Mouse (Mus musculus): ENCODE data around the gene Osbpl10. TPM values are rescaled to one million over a fixed set of nuclear protein-coding genes. Genes with fewer than 3 reads are reported as not detected.

The Osbpl10 gene
- polyA plus RNA-seq, 1 experiment from 2014 or later: 2.8 TPM

- no peak overlapping the region for H3K4me2 ChIP-seq (replicated peaks)
- H3K27me3 ChIP-seq: no peaks in the 10 kb centered on the region
- no peak overlapping the region for H3K27ac ChIP-seq (replicated peaks)
- no peak overlapping the region for H3K9ac ChIP-seq
- H3K9me3 ChIP-seq (replicated peaks): no peaks in the 10 kb centered on the region
- ATAC-seq (ENCODE audit: insufficient number of reproducible peaks, low FRiP score, low TSS enrichment, low read depth): no peak
- H3K4me3 ChIP-seq (replicated peaks): no peak overlapping the region
- whole genome bisulfite sequencing: 93% methylated on average over 5 of the region's 5 CpGs
- no peaks in the 10 kb centered on the region for H3K36me3 ChIP-seq
- no peaks in the 10 kb centered on the region for H3K4me1 ChIP-seq
Measured at GRCm38 (mm10) chr9:114986361-114986760, 8.0 kb downstream of the Osbpl10 start.

- no peak overlapping the region for H3K27ac ChIP-seq (replicated peaks)
- WGBS: 95% methylated on average over 3 of the region's 3 CpGs
- H3K4me1 ChIP-seq: no peaks in the 10 kb centered on the region
- no peaks in the 10 kb centered on the region for H3K36me3 ChIP-seq
- no peaks in the 10 kb centered on the region for H3K9me3 ChIP-seq (replicated peaks)
- H3K4me3 ChIP-seq (replicated peaks): no peak overlapping the region
- H3K27me3 ChIP-seq: no peaks in the 10 kb centered on the region
- no peak for ATAC-seq (ENCODE audit: insufficient number of reproducible peaks, low FRiP score, low TSS enrichment, low read depth)
- H3K9ac ChIP-seq: no peak overlapping the region
- H3K4me2 ChIP-seq (replicated peaks): no peak overlapping the region
Measured at GRCm38 (mm10) chr9:114988029-114988428, 9.7 kb downstream of the Osbpl10 start.

GRCm38 (mm10) chr9:114988610-114989327 is 10.4 kb downstream of the Osbpl10 start:
- Histone ChIP-seq H3K4me2 (replicated peaks) (no peak overlapping the region), H3K36me3 (no peaks in the 10 kb centered on the region), H3K4me3 (replicated peaks) (no peak overlapping the region), H3K9ac (no peak overlapping the region), H3K27ac (replicated peaks) (no peak overlapping the region; the same call in 1 of the 2 replicates), H3K4me1 (no peaks in the 10 kb centered on the region), H3K27me3 (no peaks in the 10 kb centered on the region), H3K9me3 (replicated peaks) (no peaks in the 10 kb centered on the region)
- 67% methylated on average over 6 of the region's 6 CpGs for WGBS
- ATAC-seq (ENCODE audit: insufficient number of reproducible peaks, low FRiP score, low TSS enrichment, low read depth): 0 out of 2 replicates have a peak, but pooled peaks have one; percentile 18

GRCm38 (mm10) chr9:114990421-114990820 is 12.1 kb downstream of the Osbpl10 start:
- no peaks in the 10 kb centered on the region for H3K36me3 ChIP-seq
- no peaks in the 10 kb centered on the region for H3K9me3 ChIP-seq (replicated peaks)
- H3K9ac ChIP-seq: no peak overlapping the region
- no peaks in the 10 kb centered on the region for H3K4me1 ChIP-seq
- no peak overlapping the region for H3K4me3 ChIP-seq (replicated peaks)
- H3K4me2 ChIP-seq (replicated peaks): no peak overlapping the region
- H3K27me3 ChIP-seq: no peaks in the 10 kb centered on the region
- no peak overlapping the region for H3K27ac ChIP-seq (replicated peaks)
- ATAC-seq (ENCODE audit: insufficient number of reproducible peaks, low FRiP score, low TSS enrichment, low read depth): no peak
- 84% methylated on average over 10 of the region's 10 CpGs for WGBS

GRCm38 (mm10) chr9:114992528-114992927 is 14.2 kb downstream of the Osbpl10 start:
- H3K27ac ChIP-seq (replicated peaks): no peak overlapping the region
- no peaks in the 10 kb centered on the region for H3K4me1 ChIP-seq
- H3K9ac ChIP-seq: no peak overlapping the region
- WGBS: 92% methylated on average over 2 of the region's 2 CpGs
- no peaks in the 10 kb centered on the region for H3K27me3 ChIP-seq
- H3K4me2 ChIP-seq (replicated peaks): no peak overlapping the region
- H3K36me3 ChIP-seq: no peaks in the 10 kb centered on the region
- no peak for ATAC-seq (ENCODE audit: insufficient number of reproducible peaks, low FRiP score, low TSS enrichment, low read depth)
- no peak overlapping the region for H3K4me3 ChIP-seq (replicated peaks)
- H3K9me3 ChIP-seq (replicated peaks): no peaks in the 10 kb centered on the region

GRCm38 (mm10) chr9:114995250-114995649 is 16.9 kb downstream of the Osbpl10 start:
- H3K27ac ChIP-seq (replicated peaks): no peak overlapping the region
- no peak overlapping the region for H3K4me2 ChIP-seq (replicated peaks)
- H3K27me3 ChIP-seq: no peaks in the 10 kb centered on the region
- no peak for ATAC-seq (ENCODE audit: insufficient number of reproducible peaks, low FRiP score, low TSS enrichment, low read depth)
- H3K4me3 ChIP-seq (replicated peaks): no peak overlapping the region
- no peak overlapping the region for H3K9ac ChIP-seq
- H3K36me3 ChIP-seq: no peaks in the 10 kb centered on the region
- WGBS: 88% methylated on average over 4 of the region's 4 CpGs
- H3K9me3 ChIP-seq (replicated peaks): no peaks in the 10 kb centered on the region
- no peaks in the 10 kb centered on the region for H3K4me1 ChIP-seq

DNA sequence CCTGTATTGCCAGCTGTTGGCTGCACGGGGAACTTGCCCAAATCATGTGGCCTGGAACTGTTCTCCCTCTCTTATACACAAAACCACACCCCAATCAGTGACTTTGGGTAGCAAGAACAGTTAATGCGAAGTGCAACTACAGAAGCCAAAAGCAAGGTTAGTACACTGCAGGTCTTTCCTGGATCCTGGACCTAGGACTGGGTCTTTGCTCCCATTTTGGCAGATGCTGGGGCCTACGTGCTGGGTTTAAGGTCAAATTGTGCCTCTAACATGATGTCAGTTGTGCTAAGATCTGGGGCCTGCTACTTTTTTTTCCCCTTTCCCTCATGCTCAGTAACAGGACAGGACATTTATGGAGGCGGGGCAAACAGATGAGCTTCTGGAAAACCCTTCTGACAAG is 17.3 kb downstream of the Osbpl10 start:
- H3K27me3 ChIP-seq: no peaks in the 10 kb centered on the region

DNA sequence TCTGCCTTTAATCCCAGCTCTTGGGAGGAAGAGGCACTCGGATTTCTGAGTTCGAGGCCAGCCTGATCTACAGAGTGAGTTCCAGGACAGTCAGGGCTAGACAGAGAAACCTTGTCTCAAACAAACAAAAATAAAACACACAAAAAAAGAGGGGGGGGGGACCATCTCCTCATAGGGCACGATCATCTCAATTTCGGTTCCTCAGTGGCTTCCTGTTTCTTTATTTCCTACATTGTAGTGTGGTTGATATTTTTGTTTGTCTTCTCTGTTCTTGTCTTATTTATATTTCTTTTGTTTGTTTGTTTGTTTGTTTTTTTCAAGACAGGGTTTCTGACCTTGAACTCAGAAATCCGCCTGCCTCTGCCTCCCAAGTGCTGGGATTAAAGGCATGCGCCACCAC is 18.1 kb downstream of the Osbpl10 start:
- H3K36me3 ChIP-seq: no peaks in the 10 kb centered on the region
- no peaks in the 10 kb centered on the region for H3K9me3 ChIP-seq (replicated peaks)
- H3K4me2 ChIP-seq (replicated peaks): no peak overlapping the region
- no peak overlapping the region for H3K27ac ChIP-seq (replicated peaks)
- WGBS: 94% methylated on average over 6 of the region's 6 CpGs
- no peaks in the 10 kb centered on the region for H3K4me1 ChIP-seq
- H3K4me3 ChIP-seq (replicated peaks): no peak overlapping the region
- no peaks in the 10 kb centered on the region for H3K27me3 ChIP-seq
- no peak for ATAC-seq (ENCODE audit: insufficient number of reproducible peaks, low FRiP score, low TSS enrichment, low read depth)
- no peak overlapping the region for H3K9ac ChIP-seq

More for the DNA sequence above, 17.3 kb downstream of the Osbpl10 start:
- Histone ChIP-seq H3K4me2 (replicated peaks) (no peak overlapping the region), H3K27ac (replicated peaks) (no peak overlapping the region), H3K4me3 (replicated peaks) (no peak overlapping the region), H3K9ac (no peak overlapping the region), H3K4me1 (no peaks in the 10 kb centered on the region), H3K36me3 (no peaks in the 10 kb centered on the region), H3K9me3 (replicated peaks) (no peaks in the 10 kb centered on the region)
- ATAC-seq (ENCODE audit: insufficient number of reproducible peaks, low FRiP score, low TSS enrichment, low read depth): no peak
- 83% methylated on average over 4 of the region's 4 CpGs for WGBS

GRCm38 (mm10) chr9:114999010-114999770 is 20.8 kb downstream of the Osbpl10 start:
- no peak overlapping the region for H3K27ac ChIP-seq (replicated peaks)
- H3K36me3 ChIP-seq: no peaks in the 10 kb centered on the region
- no peak overlapping the region for H3K9ac ChIP-seq
- no peak overlapping the region for H3K4me2 ChIP-seq (replicated peaks)
- no peaks in the 10 kb centered on the region for H3K4me1 ChIP-seq
- no peak overlapping the region for H3K4me3 ChIP-seq (replicated peaks)
- no peak for ATAC-seq (ENCODE audit: insufficient number of reproducible peaks, low FRiP score, low TSS enrichment, low read depth)
- WGBS: 85% methylated on average over 6 of the region's 6 CpGs
- no peaks in the 10 kb centered on the region for H3K9me3 ChIP-seq (replicated peaks)
- no peaks in the 10 kb centered on the region for H3K27me3 ChIP-seq

GRCm38 (mm10) chr9:114999771-115000146 is 21.4 kb downstream of the Osbpl10 start:
- 73% methylated on average over 5 of the region's 5 CpGs for WGBS
- no peak for ATAC-seq (ENCODE audit: insufficient number of reproducible peaks, low FRiP score, low TSS enrichment, low read depth)
- no peaks in the 10 kb centered on the region for H3K9me3 ChIP-seq (replicated peaks)
- H3K27ac ChIP-seq (replicated peaks): no peak overlapping the region
- H3K9ac ChIP-seq: no peak overlapping the region
- no peak overlapping the region for H3K4me3 ChIP-seq (replicated peaks)
- no peak overlapping the region for H3K4me2 ChIP-seq (replicated peaks)
- no peaks in the 10 kb centered on the region for H3K27me3 ChIP-seq
- H3K36me3 ChIP-seq: no peaks in the 10 kb centered on the region
- no peaks in the 10 kb centered on the region for H3K4me1 ChIP-seq

GRCm38 (mm10) chr9:115005446-115005845 is 27.1 kb downstream of the Osbpl10 start:
- Histone ChIP-seq H3K4me2 (replicated peaks) (no peak overlapping the region), H3K4me1 (peaks cover 9% of the 10 kb centered on the region)

More at GRCm38 (mm10) chr9:115005446-115005845, 27.1 kb downstream of the Osbpl10 start:
- Histone ChIP-seq H3K27me3 (no peaks in the 10 kb centered on the region), H3K9ac (no peak overlapping the region), H3K4me3 (replicated peaks) (no peak overlapping the region), H3K36me3 (no peaks in the 10 kb centered on the region), H3K27ac (replicated peaks) (no peak overlapping the region), H3K9me3 (replicated peaks) (no peaks in the 10 kb centered on the region; the same call in 1 of the 2 replicates)
- 59% methylated on average over 10 of the region's 10 CpGs for WGBS
- ATAC-seq (ENCODE audit: insufficient number of reproducible peaks, low FRiP score, low TSS enrichment, low read depth): no peak

Measured in embryonic facial prominence, embryonic 15.5 days (tissue).